Mouse (Mus musculus) left cerebral cortex, adult 11 months (tissue): ENCODE results near the gene Fnbp1.

Source experiments
- DNase-seq: peaks from one replicate; pipeline ENCODE4 v3.0.0; 2022; ENCODE audit warnings: low spot score

Gene Fnbp1

DNA sequence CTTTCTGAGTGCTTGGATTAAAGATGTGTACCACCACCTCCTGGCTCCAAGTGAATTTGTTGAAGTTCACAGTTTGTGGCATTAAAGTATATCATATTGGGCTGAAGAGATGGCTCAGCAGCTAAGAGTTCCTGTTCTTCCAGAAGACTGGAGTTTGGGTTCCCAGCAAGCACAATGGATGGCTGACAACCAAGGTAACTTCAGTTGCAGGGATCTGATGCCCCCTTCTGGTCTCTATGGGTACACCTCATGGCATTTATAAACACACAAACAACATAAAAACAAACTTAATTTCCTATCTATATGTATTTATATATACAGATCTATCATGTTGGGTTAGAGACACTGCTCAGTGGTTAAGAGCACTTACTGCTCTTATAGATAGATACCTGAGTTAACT, 9.0 kb upstream of the Fnbp1 start:
- no peak for DNase-seq

- no peak for DNase-seq
These were observed 5.2 kb upstream of the Fnbp1 start for GRCm38 (mm10) chr2:31147054-31147453.

DNA sequence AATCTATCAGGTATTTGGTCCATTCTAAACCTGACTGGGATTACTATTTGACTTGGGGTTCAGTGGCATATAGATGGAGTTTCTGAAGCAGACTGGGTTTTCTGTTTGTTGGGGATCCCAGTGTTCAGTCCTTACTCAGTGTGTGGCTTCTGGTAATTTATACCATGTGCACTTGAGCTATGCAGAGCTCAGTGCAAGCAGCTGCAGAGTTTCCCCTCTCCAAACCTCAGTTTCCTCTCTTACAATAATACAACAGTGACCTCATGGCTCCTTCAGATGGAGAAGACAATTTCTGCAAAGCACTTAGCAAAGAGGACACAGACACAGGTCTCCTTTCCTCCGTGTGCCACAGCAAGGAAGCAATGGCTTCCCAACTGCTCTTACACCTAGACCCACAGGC, 3.1 kb upstream of the Fnbp1 start:
- no peak for DNase-seq

DNA sequence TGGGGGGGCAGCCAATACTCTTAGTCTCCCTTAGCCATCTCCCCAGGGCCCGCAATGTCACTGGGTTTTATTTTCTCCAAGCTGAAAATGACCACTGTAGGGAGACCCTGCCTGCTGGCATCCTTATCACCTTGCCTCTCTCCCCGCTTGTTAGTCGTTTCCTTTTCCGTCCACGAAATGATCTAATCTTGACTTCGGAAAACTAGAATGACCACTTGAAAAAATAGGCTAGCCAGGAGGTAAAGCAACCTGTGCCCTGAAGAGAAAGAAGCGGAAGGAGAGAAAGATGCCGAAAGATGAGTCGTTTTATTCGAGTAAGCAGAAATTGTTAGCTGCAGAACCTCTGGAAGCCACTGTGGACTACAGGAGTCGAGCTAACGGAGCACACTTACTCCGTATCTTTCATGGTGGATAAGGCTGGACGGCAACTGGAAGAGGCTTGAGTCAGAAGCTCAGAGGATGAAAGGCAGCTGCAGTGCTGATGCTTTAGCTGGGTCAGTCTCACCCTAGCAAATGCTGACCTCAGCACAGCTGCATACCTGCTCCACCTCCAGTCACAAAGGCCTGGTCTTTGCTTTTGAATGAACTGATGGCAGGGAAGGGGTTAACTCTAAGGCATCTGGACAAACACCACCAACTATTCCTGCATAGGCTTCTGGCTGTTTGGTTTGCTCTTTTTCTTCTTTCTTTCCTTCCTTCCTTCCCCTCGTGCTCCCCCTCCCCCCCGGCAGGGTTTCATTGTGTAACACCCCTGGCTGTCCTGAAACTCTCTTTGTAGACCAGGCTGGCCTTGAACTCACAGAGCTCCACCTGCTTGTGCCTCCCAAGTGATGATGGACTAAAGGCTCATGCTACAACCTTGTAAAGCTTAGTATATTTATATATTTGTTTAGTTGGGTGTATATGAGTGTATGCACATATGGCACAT, 2.2 kb upstream of the Fnbp1 start:
- no peak for DNase-seq

GRCm38 (mm10) chr2:31143326-31143725, 1.5 kb upstream of the Fnbp1 start:
- no peak for DNase-seq

DNA sequence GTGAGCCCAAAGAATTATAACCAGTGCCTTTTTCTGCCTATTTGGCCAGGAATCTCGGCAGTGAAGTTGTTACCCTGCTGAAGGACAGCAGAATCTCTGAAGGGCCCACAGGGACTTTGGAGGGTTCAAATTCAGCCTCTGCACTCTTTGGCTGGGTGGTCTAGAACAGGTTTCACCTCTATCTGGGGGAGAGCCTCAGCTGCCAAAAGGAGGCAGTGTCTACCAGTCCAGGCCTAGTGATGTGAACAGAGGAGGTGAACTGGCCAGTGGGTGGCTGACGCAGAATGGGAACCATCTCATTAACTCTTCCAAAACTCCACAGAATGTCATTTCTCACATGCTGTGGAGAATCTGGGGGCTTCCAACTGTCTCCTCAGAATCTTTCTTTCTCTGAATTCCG, 697 bp upstream of the Fnbp1 start:
- no peak for DNase-seq

DNA sequence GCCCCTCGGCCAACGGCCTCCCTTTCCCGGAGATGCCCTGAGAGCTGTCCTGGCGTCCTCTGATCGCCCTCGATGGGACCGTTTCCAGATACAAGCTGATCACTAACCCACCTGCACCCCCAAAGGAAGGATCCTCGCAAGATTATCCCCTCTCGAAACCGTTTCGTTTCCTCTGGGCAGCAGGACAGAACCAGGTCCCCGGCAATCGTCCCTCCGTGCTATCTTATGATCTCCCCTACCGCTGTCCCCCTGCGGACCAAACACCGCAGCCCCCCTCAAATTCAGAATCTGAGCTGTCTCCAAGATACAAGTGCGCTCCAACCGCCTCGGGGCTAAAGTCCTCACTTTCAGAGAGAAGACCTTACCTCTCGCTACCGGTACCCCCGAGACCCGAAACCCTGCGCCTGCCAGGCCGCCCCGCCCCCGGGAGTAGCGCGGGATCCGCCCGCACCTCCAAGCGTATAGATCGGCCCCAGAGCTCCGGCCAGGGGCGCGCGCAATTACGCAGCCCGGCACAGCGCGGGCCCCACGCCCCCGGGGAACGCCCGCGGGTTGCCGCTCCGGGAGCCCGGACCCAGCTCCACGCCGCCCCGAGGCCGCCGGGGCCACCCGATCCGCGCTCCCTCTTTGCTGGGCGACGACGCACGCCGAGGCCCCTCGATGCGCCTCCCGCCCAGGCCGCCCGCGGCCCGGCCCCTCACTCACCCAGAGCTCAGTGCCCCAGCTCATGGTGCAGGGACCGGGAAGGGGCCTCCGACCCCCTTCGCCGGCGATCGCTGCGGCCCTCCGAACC, 538 bp downstream of the Fnbp1 start:
- no peak for DNase-seq

DNA sequence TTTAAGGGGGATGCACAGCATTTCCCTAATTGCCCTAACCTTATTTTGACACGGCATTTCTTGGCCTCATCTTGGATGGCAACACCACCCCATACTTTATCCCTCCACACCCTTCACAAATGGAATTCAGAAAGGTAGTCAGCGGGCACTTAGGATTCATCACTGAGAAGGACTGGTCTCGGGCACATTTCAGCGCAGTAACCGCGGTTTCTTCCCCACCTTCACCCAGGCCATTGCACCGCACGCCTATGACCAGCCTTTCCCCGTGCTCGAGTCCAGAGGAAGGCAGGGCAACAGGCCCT, 1.1 kb downstream of the Fnbp1 start:
- no peak for DNase-seq

- no peak for DNase-seq
These were observed 1.6 kb downstream of the Fnbp1 start for GRCm38 (mm10) chr2:31139991-31140771.

- DNase-seq, result no peak
These were observed 2.6 kb downstream of the Fnbp1 start for GRCm38 (mm10) chr2:31139174-31139632.

DNA sequence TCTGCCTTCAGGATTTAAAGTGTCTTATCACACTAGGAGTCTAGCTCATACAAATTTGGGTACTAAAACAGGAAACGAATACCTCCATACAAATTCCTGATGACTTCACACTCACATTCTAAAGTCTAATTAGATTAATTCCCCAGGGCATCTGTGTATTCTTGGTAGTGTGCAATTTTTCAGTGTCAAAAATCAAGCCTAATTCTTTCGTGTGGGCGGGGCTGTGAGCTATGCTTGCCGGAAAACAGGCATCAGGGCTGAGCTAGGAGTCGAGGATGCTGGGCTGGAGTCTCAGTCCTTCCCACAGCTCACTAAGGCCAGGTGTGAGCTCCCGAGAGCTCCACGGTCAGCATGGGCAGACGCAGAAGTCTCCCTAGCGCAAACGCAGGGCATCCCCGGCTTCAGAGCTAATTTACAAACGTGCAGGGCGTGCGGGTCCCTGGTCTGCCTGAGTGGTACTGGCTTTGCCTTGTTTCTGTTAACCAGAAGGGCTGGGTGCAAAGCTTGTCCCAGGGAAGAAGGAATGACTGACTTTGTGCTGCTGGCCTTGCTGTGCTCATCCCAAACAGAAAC, 4.7 kb downstream of the Fnbp1 start:
- no peak for DNase-seq

DNA sequence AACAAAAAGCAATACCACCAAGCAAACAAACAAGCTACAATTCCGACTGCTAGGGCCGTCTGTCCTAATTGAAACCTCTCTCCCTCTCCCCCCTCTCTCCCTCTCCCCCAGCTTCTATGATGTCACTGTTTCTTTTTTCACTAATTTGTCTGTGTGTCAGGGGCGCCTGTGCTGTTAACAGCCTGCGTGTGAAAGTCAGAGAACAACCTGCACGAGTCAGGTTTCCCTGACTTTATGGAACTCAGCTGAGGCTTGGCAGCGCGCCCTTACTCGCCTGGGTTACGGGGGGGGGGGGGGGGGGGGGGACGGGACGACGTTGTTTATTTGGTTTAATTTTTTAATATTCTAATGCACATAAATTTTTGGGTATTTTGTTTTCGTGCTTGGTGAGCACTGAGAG, 5.5 kb downstream of the Fnbp1 start:
- DNase-seq, result no peak

- DNase-seq, result no peak
These were observed 6.3 kb downstream of the Fnbp1 start for GRCm38 (mm10) chr2:31135512-31135931.

GRCm38 (mm10) chr2:31133981-31134380, 7.8 kb downstream of the Fnbp1 start:
- no peak for DNase-seq

GRCm38 (mm10) chr2:31132682-31133081, 9.1 kb downstream of the Fnbp1 start:
- no peak for DNase-seq

DNA sequence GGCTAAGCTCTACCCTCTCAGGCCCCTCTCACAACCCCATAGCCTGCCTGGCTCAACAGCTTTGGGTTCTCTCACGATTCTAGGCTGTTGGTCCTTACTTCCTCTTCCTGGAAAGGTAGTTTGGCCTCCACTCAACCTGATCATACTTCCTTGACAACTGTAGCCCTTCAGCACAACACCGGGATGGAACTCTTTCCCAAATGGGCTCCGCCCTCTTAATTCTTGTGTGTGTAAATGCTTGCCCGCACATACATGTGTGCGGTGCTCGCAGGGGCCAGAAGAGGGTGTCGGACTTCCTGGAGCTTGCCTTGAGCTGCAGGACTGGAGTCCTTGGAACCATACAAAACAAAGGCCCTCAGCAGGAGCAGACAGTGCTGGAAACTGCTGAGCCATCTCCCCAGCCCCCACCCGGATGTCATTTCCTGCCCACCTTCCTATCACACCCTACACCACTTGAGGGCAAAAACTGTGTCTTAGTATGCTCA, 11.0 kb downstream of the Fnbp1 start:
- DNase-seq, result no peak

- no peak for DNase-seq
These were observed 11.9 kb downstream of the Fnbp1 start for GRCm38 (mm10) chr2:31129742-31130518.

DNA sequence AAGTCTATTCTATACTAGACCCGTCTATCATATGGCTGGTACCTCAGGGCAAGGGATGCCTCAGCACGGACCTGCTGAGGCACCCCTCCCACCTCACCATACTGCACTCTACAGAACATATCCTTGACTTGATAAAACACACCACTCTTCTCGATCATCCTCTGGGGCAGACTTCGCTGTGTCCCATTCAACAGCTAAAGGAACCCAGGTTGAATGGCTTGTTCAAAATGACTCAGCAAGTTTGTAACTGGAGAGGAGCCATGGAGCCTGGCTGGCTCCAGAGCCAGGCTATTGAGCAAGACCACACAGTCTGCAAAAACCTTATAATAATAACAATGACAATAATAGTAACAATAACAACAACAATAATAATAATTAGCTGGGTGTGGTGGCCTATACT, 13.9 kb downstream of the Fnbp1 start:
- DNase-seq, result no peak

- no peak for DNase-seq
These were observed 14.6 kb downstream of the Fnbp1 start for GRCm38 (mm10) chr2:31127219-31127618.

DNA sequence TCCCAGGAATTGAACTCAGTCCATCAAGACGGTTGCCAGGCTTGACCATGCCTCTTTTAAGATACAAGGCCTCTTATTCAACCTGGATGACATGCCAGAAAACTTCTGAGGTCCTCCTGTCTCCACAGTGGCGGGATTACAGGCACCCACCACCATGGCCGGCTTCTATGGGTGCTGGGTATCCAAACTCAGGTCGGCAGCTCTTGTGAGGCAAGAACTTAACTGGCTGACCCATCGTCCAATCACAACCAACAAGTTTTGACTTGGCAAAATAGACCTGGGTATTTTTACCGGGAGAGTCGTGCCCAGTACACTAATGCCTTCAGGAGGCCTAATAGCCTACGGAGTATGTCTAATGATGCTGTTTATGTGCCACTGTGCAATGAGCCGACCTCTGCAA, 15.8 kb downstream of the Fnbp1 start:
- DNase-seq, result no peak

GRCm38 (mm10) chr2:31125156-31125555, 16.7 kb downstream of the Fnbp1 start:
- no peak for DNase-seq
